Mouse (Mus musculus) bone marrow, adult 2 months (tissue): ENCODE measurements at regions not wholly inside any gene's neighbourhood (a gene's known extent, or its start where the extent isn't known, plus 50 kb on each side); places are given as distances from the start of the nearest gene placed in this dataset.

Source experiments
- H3K27ac ChIP-seq: fragments of 200-500 bp; 2 replicates; pipeline ENCODE4 v1.5.1; 2012; ENCODE audit warnings: low read depth, mild to moderate bottlenecking, control low read depth, inconsistent platforms, low read length; ENCODE audit not compliant: control insufficient read depth, poor library complexity, insufficient read depth
- H3K4me1 ChIP-seq: fragments of 200-500 bp; 2 replicates; pipeline ENCODE4 v1.6.1; 2011; ENCODE audit warnings: low read length; ENCODE audit not compliant: control insufficient read depth, insufficient read depth
- H3K4me3 ChIP-seq: fragments of 200-500 bp; replicated peaks from 2 replicates; pipeline ENCODE3; 2011; ENCODE audit warnings: mild to moderate bottlenecking, low read depth, low read length, control low read depth; ENCODE audit not compliant: control insufficient read depth
- CTCF ChIP-seq: fragments of 200-500 bp; IDR thresholded peaks from 2 replicates; pipeline ENCODE4 v1.5.1; 2011; ENCODE audit warnings: low read length, control low read depth; ENCODE audit not compliant: control insufficient read depth, insufficient read depth
- POLR2A ChIP-seq: fragments of 200-500 bp; IDR thresholded peaks from 2 replicates; pipeline ENCODE4 v1.6.1; 2011; ENCODE audit warnings: low read depth, mild to moderate bottlenecking, control low read depth, low read length, borderline replicate concordance; ENCODE audit not compliant: control insufficient read depth
- WGBS: fragments of 180-500 bp; shearing (Covaris S2); methylation state at CpG from one replicate; pipeline ENCODE4 v1.1.7; 2018; 5-methylcytosine and 5-hydroxymethylcytosine counted together

- WGBS = 72% methylated on average over 5 of the region's 5 CpGs
- Histone ChIP-seq H3K4me3 (no peak overlapping the region), H3K27ac (no peak overlapping the region), H3K4me1 (no peaks in the 10 kb centered on the region)
- TF ChIP-seq POLR2A (no peak), CTCF (no peak)
Measured at GRCm38 (mm10) chr14:24803001-24803655, 316.2 kb downstream of the Rps24 start.

- H3K27ac ChIP-seq = no peak overlapping the region
- TF ChIP-seq CTCF (no peak), POLR2A (no peak)
- no peak overlapping the region for H3K4me3 ChIP-seq
- WGBS = 45% methylated on average over 7 of the region's 7 CpGs
- H3K4me1 ChIP-seq = no peaks in the 10 kb centered on the region
Measured at GRCm38 (mm10) chr14:24807061-24807460, 320.1 kb downstream of the Rps24 start.

- 77% methylated on average over 13 of the region's 13 CpGs for WGBS
- H3K27ac ChIP-seq = no peak overlapping the region
- no peaks in the 10 kb centered on the region for H3K4me1 ChIP-seq
- H3K4me3 ChIP-seq = no peak overlapping the region
- TF ChIP-seq POLR2A (no peak), CTCF (no peak)
Measured at GRCm38 (mm10) chr14:24822876-24823567, 336.1 kb downstream of the Rps24 start.

GRCm38 (mm10) chr14:24824351-24824750 is 337.4 kb downstream of the Rps24 start:
- TF ChIP-seq CTCF (no peak), POLR2A (no peak)
- WGBS = 69% methylated on average over 2 of the region's 2 CpGs
- Histone ChIP-seq H3K4me3 (no peak overlapping the region), H3K27ac (no peak overlapping the region), H3K4me1 (no peaks in the 10 kb centered on the region)

- 76% methylated on average over 11 of the region's 11 CpGs for WGBS
- Histone ChIP-seq H3K27ac (no peak overlapping the region), H3K4me3 (no peak overlapping the region), H3K4me1 (no peaks in the 10 kb centered on the region)
- no peak for TF ChIP-seq CTCF
Measured at GRCm38 (mm10) chr14:24825722-24826386, 338.9 kb downstream of the Rps24 start.

- TF ChIP-seq POLR2A = no peak
- H3K4me3 ChIP-seq = no peak overlapping the region
- no peaks in the 10 kb centered on the region for H3K4me1 ChIP-seq
- WGBS = 69% methylated on average over 13 of the region's 13 CpGs
- no peak overlapping the region for H3K27ac ChIP-seq
Measured at GRCm38 (mm10) chr14:24826471-24827337, 339.8 kb downstream of the Rps24 start.

- Histone ChIP-seq H3K27ac (no peak overlapping the region), H3K4me3 (no peak overlapping the region), H3K4me1 (no peaks in the 10 kb centered on the region)
- no peak for TF ChIP-seq CTCF
- TF ChIP-seq POLR2A = no peak
- WGBS = 68% methylated on average over 8 of the region's 8 CpGs
Measured at GRCm38 (mm10) chr14:24827381-24828031, 340.6 kb downstream of the Rps24 start.
